Mouse (Mus musculus) thymus, postnatal 10 days (tissue): ENCODE data around the gene Maml3.

ENCODE experiments used
- DNase-seq, 2 experiments: peaks; one replicate each; pipeline ENCODE4 v3.0.0; 2021; ENCODE audit warnings: low spot score in 2 of 2

Maml3 gene

GRCm38 (mm10) chr3:52046027-52046700 lies 58.7 kb downstream of the Maml3 start:
- peak; percentile 37 to 42 for DNase-seq

GRCm38 (mm10) chr3:52045221-52045641 lies 59.6 kb downstream of the Maml3 start:
- no peak for DNase-seq

DNA sequence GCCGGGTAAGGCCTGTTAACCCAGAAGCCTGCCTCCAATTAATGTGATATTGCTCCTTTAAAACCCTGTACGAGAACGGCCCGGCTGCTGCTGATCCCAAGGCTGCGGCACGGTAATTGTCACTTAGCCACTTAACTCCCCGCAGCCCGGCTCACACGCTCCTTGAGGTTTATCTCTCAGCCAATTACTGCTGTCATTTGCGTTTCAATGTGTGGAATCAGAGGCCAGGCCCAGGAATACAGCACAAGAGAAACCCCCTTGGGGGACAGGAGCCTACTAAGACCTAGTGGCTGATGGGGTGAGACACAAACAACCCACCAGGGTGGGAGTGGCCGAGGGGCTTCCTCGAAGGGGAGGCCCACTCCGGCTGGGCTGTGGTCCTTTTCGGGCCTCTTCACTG lies 60.2 kb downstream of the Maml3 start:
- no peak for DNase-seq

- DNase-seq = no peak
Measured at GRCm38 (mm10) chr3:52043847-52044246, 61.0 kb downstream of the Maml3 start.

DNA sequence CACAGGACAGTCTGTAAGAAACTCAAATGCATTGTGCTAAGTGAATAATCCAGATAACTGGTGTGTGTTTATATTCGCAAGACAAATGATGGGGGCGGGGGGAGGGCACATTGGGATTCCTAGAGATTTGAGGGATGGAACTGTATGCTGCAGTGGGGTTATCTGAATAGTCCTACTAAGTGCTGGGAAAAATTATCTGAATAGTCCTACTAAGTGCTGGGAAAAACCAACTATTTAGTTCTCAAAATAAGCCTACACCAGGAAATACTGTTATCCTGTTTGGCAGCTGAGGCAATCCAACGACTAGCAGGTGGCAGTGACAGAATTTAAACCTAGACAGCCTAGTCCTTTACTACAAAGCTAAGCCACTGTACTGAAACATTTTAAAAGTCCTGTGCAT lies 62.2 kb downstream of the Maml3 start:
- DNase-seq = no peak

- no peak for DNase-seq
Measured at GRCm38 (mm10) chr3:52039958-52040357, 64.9 kb downstream of the Maml3 start.

GRCm38 (mm10) chr3:52037260-52037659 lies 67.6 kb downstream of the Maml3 start:
- DNase-seq = no peak

GRCm38 (mm10) chr3:52035404-52035803 lies 69.5 kb downstream of the Maml3 start:
- no peak for DNase-seq

- DNase-seq = no peak
Measured at GRCm38 (mm10) chr3:52033857-52034588, 70.9 kb downstream of the Maml3 start.

DNA sequence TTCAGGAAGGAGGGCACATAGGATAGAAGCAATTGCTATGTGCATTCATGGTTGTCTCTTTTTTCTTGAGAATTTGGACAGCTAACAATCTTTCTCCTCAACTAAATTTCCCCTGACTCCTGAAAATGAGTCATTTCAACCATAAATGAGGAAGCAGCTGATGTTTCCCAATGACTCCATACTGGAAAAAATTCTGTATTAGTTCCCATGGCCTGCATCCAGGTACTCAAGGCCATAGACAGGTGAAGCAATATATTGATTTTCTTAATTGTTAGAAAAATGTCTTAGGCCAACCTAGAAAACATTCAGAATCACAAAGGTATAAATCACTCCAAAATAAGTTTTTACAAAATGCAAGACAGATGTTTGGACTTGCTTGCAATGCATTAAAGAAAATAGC lies 73.5 kb downstream of the Maml3 start:
- no peak for DNase-seq

- DNase-seq = no peak
Measured at GRCm38 (mm10) chr3:52030114-52030513, 74.8 kb downstream of the Maml3 start.

DNA sequence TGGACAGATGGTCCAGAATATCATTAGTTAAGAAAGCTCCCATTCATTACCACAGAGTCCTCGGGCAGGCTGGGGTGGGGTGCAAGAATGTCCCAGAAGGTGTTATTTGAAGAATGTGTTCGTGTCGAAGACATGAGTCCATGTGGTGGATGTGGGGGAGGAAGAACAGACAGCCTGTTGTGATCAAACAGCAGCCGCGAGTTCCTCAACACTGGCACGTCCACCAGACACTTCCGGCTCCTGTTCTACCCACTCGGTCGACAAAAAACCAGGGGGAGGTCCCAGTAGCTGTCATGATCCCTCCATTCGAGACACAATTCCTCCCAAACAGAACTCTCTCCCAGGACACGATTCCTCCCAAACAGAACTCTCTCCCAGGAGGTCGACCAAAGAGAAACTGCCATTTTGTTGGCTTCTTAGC lies 75.2 kb downstream of the Maml3 start:
- DNase-seq = peak in 1 of 2 experiments; percentile 45

- no peak for DNase-seq
Measured at GRCm38 (mm10) chr3:52027972-52028371, 76.9 kb downstream of the Maml3 start.

GRCm38 (mm10) chr3:52022486-52022885 lies 82.4 kb downstream of the Maml3 start:
- no peak for DNase-seq

- DNase-seq = no peak
Measured at GRCm38 (mm10) chr3:52018103-52018439, 86.8 kb downstream of the Maml3 start.

DNA sequence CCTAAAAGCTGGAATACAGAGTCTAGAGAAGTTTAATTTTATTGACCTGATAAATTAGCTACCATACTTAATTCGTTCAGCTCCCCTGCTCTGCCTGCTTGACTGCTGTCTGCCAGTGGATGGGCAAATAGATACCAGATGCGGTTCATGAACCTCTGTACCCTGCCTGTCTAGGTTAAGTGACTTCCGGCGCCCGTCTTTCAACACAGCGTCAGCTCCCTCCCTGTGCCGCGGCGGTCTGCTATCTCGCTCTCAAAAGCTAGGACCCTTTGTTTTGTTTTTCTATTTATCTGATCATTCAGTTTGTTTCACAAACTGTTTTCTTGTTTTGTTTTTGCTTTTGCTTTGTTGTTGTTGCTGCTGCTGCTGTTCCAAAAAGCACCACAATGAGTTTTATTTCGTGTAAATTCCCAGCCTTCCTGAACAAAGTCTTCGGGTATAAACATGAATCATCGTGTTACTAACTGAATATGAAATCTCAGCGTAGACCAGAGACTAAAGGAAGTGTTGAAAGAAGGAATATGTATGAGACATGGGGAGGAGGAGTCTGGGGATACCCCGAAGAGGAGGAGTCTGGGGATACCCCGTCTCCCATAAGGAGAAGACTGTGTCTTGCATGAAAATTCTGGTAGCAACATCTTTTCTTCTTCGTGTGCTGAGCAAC lies 87.3 kb downstream of the Maml3 start:
- no peak for DNase-seq

DNA sequence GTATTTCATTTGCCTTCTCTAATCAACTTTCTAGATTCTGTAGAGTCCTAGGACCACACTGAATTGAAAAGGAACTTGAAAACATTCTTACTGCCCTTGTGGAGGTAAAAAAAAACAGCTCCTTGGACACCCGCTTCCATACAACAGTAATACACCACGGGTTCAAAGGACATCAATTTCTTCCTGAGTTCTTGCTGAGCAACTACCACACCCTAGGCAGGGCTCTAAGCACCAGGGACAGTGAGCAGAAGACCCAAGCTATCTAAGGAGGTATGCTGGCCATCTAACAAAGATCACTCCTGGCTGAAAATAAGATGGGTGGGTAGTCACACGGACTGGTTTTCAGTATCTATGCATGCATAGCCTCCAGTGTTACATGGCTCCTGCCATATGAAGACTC lies 88.7 kb downstream of the Maml3 start:
- DNase-seq = no peak

DNA sequence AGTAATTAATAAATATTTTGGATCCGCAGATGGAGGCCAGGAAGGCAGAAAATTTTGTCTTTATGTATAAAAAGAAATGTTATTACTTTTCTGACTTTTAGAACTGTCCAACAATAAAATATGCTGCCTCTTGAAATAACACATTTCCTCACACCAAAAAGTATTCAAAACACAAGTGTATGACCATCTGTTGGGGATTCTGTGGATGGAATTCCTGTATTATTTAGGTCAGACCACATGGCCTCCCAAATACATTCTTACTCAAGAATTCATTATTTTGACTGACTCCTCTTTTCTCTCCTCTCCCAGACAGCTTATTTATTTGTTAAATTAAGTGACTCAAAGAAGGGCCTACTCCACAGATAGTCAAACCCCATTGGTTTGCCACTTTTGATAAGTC lies 89.3 kb downstream of the Maml3 start:
- DNase-seq = no peak

GRCm38 (mm10) chr3:52011032-52011710 lies 93.7 kb downstream of the Maml3 start:
- no peak for DNase-seq

DNA sequence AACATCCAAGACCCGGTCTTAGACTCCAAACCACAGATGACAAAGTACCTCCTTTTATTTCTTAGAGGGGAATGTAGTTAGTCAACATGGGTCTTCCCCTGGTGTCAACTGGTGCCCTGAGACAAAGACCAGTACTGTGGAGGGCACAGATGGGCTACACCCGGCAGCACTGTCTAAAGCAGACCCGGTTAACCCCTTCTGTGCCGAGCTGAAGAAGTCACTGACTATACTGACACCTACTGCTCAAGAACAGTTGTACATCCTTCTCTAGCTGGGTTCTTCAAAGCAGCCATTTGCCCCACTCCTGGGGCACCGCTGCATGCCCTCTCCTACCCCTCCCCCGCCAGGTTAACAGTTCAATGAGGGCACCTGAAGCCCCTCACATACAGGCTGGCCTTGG lies 95.6 kb downstream of the Maml3 start:
- peak; percentile 60 to 67 for DNase-seq

DNA sequence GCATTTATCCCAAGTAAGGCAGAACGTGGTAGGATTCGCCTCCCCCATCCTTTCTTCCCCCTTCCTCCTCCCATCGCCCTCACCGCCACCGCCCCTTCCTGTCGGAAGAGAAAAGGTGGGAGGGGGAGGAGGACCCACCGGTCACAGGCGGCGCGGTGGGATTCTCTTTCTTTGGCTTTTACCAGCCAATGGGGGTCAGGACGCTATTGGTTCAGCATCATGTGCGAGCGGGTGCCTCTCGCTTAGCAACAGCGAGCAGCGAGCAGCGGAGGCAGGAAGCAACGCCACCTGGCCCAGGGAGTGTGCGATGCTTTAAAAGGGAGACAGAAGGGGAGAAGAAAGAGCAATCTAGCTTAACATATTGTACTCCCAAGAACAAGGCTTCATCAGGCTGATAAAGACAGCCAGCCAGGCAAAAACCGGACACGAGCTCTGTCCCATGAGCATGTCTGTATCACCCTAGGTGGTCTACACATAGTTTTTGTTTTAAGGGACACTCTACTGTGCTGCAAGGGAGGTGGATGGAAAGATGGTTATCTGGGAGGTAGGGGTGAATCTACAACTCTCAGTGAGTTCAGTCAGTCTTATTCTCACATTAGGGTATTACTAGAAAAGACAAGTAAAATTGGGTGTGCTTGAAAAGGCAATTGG lies 97.1 kb downstream of the Maml3 start:
- DNase-seq = peak; percentile 81 to 84
